Mouse (Mus musculus): ENCODE measurements around the gene Ces3b.
"Not testable (repeated sequence)": the region's sequence is repeated elsewhere in the genome, so short reads cannot be mapped to it uniquely, and the experiment has no call there.

Gene Ces3b

DNA sequence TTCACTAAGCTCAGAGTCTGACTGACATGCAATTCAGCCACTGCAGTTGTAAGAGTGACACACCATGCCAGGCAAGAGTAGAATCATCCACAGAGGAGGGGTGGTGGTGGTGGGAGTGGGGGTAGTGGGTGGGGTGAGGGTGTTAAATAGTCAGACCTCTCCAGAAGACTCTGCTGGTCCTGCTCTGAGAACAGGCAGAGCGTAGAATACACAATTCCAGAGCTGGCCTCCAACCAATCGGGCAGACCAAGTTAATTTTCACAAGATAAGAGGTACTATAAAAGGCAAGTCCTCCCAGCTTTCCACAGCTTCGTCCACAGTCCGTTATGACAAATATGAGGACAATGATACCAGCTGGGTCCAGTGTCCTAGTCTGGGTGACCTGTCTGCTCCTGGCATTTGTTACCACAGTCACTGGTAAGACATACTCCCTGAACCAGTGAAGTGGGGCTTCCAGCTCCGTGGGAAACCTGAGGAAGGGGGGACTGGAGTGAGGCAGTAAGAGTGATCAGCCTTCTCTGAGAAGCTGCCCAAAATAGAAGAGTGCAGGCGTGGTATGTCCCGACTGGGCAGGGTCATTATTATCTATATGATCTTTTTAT is at the start of gene Ces3b:
Ces3b (plus strand) TSS at position 305 of the 602 bp plus-strand sequence.
- no peak for DNase-seq (ENCODE audit: low spot score in 2 of 2)

DNA sequence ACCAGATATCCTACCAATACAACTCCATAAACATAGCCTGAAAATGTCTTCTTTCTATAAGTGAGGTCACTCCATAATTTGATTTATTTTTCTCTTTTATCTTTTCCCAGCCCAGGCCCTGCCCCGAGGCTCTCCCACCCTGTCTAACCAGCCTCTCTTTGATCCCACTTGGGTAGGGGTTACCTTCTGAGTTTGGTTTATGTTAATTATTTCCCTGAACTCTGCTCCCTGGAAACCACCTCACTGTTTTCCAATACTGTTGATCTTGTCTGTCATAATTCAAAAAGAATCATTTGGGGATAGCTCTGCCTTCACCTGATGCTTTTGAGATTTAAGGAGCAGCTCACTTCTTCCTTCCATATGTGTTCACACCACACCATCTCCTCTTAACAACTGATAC is 40.0 kb upstream of the Ces3b start:
- DNase-seq (ENCODE audit: low spot score in 2 of 2): no peak

DNA sequence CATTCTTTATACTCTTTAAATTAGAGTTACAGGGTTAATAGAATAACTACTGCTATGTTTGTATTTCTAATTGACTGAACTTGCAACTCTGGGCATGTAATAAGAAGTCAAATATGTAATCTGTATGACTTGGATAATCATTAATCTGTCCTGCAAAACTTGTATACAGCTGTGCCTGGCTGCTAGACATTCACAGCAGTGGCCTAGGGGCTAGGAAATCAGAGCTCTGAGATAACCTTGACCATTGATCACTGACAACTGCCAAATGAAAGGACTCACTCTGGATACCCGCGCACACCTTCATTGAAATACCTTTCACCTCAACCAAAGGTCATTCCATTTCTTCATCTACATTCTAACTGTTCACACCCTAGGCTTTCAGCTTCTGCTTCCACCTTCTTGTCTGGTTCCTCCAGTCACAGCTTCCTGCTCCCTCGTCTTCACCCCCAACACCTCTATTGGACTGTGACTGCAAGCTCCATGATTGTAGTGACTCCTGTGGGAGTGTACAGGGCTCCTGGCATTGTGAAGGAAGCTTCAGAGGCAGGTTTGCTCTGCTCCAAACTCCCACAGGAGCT is 37.6 kb upstream of the Ces3b start:
- DNase-seq (ENCODE audit: low spot score in 2 of 2): no peak

DNA sequence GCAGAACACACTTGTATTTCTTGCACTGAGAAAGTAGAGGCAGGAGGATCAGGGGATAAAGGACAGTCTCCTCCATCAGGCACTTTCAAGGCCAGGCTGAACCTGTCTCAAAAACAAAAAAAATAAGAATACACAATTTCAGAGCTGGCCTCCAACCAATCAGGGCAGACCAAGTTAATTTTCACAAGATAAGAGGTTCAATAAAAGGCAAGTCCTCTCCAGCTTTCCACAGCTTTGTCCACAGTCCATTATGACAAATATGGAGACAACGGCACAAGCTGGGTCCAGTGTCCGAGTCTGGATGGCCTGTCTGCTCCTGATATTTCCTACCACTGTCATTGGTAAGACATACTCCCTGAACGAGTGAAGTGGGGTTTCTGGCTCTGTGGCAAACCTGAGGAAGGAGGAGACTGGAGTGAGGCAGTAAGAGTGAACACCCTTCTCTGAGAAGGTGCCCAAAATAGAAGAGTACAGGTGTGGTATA is 35.1 kb upstream of the Ces3b start, which contains the start of gene Ces3a:
Ces3a (plus strand) TSS at position 231 of the 484 bp plus-strand sequence.
- no peak for DNase-seq (ENCODE audit: low spot score in 2 of 2)

DNA sequence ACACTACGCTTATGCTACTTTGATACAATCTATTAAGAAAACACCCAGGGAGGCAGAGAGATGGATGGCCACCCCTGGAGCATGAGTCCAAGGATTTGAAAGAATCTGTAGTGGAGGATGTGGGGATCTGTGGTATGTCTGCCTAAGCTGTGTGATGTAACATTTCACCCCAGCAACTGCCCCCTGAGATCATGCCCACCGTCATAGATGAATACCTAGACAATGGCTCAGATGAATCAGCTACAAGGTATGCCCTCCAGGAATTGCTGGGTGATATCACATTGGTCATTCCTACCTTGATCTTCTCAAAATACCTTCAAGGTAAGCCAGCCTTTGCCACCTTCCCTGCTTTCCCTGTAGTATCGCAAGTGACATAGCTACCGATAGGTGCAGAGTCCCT is 27.3 kb upstream of the Ces3b start:
- peak in 1 of 2 experiments; percentile 14 for DNase-seq (ENCODE audit: low spot score in 2 of 2)

DNA sequence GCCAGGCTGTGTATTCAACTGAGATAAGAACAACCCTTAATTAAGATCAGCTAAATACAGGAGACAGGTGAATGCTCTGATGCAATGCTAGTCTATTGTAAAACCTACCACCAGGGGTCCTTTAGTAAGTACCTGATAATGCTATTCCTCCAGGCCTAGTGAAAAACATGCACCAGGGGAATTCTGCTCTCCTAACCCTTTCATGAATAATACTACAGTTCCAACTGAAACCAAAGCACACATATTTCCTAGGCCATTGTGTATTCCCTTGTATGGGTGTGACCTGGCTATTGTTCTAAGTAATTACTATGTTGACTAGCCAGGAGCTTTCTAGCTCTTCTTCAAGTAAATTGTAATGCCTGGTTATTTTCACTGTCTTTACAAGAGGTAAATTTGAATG is 23.5 kb upstream of the Ces3b start:
- no peak for DNase-seq (ENCODE audit: low spot score in 2 of 2)

DNA sequence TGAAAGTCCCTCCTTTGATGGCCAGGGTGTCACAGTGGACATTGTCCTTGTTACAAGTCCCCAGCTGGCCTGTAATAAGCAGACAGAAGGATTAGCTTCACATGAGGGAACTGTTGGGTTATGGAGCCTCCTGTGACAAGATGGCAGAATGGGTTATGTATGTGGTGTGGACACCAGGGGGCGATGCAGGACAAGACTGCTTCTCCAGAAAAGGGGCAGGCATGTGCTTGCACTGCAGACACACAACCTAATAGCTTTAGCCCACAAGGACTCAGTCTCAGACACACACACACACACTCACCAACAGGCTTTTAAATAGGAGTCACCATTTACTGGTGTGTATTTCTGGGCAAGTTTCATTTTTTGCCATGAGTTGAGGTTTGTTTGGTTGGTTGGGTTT is 16.8 kb upstream of the Ces3b start:
- DNase-seq (ENCODE audit: low spot score in 2 of 2): peak; percentile 27 to 69

DNA sequence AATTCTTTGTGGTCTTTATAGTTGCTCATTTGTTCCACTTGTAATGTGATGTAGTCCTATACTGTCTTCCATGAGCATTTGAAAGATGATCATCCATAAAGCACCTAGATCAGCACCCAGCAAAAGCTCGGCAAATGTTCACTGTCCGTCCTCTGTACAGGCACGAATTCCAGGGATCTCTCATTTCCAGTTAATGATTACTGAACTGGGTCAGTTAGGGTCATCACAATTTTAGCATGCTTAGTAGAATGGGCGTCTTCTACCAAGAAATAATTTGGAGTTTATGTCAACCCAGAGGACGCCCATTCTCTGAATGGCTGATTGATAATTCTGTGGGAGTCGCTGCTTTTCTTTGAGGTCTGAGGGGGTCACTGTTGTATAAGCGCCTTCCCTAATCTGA is 15.6 kb upstream of the Ces3b start:
- DNase-seq (ENCODE audit: low spot score in 2 of 2): not testable (repeated sequence)

DNA sequence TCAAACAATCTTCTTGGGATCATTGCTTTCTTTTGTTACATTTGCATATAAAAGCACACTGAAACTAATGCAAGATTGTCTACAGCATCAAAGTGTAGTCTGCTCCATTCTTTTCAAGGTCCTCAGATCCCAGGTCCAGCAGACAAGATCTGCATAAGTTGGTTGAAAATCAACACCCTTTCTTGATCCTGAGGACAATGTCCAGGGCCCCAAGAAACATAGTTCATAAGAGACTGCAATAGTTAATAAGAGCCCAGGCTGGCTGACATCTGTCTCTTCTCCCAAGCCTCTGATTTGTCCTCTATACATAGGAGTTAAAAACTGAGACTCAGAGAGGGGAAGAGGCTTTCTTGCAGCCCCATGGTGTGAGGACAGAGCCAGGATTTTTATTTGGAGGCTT is 14.6 kb upstream of the Ces3b start:
- DNase-seq (ENCODE audit: low spot score in 2 of 2): no peak

DNA sequence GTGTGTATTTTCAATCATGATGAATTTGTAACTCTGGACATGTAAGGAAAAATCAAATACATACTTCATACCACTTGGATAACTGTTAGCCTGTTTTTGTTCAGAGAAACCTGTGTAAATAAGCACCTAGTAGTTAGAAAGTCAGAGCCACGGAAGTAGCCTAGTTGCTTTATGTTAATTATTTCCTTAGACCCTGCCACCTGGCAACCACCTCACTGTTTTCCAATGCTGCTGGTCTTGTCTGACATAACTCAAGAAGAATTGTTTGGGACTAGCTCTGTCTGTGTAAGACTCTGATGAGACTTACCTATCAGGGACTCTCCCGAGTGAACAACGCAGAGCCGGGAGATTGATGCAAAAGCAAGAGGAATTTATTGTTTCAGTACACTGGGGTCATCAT is 7.0 kb upstream of the Ces3b start:
- no peak for DNase-seq (ENCODE audit: low spot score in 2 of 2)

DNA sequence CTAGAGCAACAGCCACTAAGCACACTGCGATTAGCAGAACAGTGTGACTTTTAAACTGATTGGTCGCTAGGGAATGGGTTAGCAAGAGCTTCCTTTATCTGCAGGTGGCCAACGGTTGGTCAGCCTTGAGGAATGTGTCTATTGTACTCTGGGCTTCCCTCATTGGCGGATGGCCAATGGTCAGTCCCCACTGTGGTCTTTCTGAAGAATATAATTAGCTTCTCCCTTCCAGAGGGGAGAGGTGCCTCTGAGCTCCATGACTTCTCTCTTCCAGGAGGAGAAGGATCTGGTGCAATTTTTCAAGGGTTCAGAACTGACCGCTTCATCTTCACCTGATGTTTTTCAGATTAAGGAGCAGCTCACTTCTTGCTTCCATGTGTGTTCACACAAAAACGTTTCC is 6.5 kb upstream of the Ces3b start:
- DNase-seq (ENCODE audit: low spot score in 2 of 2): no peak

DNA sequence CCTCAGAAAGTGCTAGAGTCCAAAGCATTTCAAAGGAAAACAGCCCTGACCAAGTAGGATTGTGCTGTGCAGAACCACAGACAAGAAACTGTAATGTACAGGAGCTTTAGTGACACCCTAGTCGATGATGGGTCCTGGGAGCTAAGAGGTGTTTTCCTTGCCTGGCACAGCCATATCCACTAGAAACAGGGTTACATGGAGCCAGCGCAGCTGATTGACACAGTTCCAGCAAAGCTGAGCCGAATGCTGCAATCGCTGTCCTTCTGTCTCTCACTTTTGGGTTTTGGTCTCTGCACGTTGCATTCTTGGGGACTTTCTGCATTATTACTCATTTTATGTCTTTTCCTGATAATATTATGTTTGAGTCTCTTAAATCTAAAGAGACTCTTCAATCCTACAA is 5.0 kb upstream of the Ces3b start:
- no peak for DNase-seq (ENCODE audit: low spot score in 2 of 2)

DNA sequence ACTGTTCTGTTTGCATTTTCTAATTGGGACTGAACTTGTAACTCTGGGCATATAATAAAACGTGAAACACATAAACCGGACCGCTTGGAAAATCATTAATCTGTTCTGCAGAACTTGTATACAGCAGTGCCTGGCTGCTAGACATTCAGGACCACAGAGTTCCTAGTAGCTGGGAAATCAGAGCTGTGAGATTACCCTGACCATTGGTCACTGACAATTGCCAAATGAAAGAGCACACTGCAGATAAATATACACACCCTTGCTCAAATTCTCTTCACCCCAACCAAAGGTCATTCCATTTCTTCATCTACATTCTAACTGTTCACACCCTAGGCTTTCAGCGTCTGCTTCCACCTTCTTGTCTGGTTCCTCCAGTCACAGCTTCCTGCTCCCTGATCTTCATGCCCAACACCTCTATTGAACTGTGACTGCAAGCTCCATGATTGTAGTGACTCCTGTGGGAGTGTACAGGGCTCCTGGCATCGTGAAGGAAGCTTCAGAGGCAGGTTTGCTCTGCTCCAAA is 2.7 kb upstream of the Ces3b start:
- DNase-seq (ENCODE audit: low spot score in 2 of 2): no peak

DNA sequence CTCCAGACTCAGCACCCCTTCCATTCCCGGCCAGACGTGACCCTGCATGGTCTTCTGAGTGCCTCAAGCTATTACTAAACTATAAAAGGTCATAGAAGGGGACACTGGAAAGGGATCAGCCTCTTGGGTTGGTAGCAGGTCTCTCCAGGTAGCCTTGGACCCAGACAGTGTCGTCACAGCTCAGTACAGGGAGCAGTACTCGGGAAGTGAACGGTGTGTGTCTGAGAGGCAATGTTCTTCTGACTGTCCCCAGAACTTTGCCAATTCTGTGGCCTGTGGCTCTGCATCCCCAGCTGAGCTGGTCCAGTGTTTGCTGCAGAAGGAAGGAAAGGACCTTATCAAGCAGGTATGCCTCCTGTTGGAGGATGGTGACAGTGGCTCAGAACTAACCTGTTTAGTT is 4.6 kb downstream of the Ces3b start:
- not testable (repeated sequence) for DNase-seq (ENCODE audit: low spot score in 2 of 2)

DNA sequence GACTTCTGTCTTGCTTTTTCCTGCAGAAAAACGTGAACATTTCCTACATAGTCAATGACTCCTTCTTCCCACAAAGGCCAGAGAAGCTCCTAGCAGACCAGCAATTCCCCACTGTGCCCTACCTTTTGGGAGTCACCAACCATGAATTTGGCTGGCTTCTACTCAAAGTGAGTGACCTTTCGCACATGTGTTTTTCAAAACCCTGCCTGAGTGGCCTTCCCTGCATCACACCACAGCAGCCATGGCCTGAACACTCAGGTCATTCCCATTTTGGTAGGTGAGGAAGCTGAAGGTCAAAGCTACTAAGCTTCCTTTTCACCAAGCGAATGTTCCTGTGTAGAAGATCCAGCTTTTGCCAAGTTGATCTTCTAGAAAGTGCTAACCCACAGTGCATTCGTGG is 5.0 kb downstream of the Ces3b start:
- DNase-seq (ENCODE audit: low spot score in 2 of 2): no peak

DNA sequence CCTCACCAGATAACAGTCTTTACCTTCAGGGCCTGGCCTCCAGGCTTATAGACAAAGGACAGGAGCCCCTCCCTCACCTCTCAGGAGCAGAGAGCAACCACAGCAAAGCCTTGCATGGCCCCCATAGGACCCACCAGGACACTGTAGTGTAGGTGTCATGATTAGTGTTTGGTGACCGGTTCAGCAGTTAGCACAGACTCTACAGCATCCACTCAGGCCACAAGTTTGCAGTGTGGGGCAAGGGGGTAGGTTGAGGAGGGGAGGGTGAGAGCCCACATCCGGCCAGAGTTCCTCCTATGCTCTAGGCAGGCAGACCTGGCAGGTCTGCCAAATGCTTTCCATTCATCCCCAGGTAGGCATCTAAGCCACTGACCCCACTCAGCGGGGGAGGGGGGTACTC is 10.4 kb downstream of the Ces3b start:
- no peak for DNase-seq (ENCODE audit: low spot score in 2 of 2)

DNA sequence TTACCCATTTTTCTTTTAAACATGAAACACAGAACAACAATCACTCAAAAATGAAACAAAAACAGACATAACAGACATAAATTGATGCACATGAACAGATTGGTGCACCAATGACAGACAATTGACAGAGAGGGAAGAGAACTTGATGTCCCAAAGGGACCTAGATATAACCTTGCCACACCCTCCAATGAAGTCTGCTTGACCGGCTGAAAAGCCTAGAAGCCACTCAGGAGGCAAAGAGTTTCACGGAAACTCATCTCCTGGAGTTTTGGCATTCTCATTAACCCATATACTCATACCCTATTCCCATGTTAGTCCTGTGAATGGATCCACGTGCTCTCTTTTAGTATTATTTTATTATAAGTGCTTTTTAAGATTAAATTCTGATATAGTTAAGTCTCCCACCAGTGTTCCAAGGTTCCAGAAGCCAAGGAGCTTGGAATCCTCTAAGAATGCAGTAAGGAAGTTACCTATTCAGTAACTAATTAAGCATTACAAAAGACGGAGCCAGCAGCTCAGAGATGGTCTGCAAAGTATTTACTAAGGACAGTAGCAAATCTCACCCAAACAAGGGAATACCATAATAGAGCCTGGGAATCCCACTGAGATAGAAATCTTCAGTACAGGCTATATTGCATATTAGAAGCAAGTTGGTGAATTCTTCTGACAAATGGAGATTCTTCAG is 18.7 kb downstream of the Ces3b start:
- not testable (repeated sequence) for DNase-seq (ENCODE audit: low spot score in 2 of 2)

DNA sequence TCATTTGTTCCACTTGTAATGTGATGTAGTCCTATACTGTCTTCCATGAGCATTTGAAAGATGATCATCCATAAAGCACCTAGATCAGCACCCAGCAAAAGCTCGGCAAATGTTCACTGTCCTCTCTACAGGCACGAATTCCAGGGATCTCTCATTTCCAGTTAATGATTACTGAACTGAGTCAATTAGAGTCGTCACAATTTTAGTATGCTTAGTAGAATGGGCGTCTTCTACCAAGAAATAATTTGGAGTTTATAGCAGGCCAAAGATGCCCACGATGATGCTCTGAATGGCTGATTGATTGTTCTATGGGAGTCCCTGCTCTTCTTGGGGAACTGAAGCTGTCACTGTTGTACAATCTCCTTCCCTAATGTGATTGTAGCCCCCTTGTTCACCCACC is 20.1 kb downstream of the Ces3b start:
- not testable (repeated sequence) for DNase-seq (ENCODE audit: low spot score in 2 of 2)

DNA sequence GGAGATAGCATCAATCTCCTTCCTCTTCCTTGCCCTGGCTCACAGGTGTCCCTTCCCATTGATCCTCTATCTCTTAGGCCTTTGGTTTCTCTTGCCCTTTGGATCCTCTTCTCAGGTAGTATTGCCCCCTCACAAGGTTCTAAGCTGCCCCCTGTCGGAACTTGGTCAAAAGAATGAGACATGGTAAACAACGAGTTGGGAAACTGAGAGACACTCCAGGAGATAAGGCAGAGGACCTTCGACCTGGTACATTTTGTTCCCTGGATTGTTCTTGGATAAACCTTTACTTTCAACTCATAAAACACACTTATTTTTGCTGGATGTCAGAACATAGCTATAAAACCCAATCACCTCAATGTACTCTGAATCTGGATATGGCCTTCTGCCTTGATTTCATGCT is 20.7 kb downstream of the Ces3b start:
- DNase-seq (ENCODE audit: low spot score in 2 of 2): no peak

DNA sequence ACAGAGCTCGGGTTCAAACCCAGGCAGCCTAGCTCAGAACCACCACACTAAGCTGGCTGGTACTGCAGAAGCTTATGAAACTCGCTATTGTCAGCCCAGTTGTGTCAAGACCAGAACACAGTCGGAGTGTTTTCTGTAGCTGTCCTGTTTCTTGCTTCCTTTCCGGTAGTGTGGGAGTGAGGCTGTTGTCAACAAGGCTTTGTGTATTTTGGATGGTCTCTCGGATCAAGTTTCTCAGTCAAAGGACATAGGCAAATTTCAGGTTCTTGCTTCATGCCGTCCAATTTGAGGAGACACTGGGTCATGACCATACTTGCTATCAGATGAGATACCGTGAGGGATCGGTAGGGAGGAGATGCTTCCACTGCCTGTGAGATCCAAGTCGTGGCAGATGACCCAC is 46.3 kb downstream of the Ces3b start:
- DNase-seq (ENCODE audit: low spot score in 2 of 2): no peak

DNA sequence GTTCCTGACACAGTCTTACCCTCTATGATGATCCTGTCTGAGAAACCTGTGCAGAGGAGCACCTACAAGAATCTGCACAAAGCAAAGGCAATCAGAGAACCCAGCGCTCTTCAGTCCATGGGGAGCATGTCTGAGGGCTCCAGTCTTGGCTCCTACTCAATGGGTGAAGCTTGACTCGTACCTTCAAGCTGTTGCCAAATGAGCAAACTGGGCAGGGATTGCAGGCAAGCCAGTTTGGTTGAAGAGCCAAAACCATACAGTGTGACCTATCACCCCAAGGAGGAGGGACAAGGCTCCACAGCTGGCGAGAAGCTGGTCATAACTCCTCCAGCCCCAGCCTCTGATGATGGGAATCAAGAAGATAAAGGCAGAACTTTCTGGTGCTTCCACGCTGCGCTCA is 48.0 kb downstream of the Ces3b start, which contains the start of gene Ces4a:
Ces4a (plus strand) TSS at position 292 of the 400 bp plus-strand sequence.
- DNase-seq (ENCODE audit: low spot score in 2 of 2): peak in 1 of 2 experiments; percentile 38

DNA sequence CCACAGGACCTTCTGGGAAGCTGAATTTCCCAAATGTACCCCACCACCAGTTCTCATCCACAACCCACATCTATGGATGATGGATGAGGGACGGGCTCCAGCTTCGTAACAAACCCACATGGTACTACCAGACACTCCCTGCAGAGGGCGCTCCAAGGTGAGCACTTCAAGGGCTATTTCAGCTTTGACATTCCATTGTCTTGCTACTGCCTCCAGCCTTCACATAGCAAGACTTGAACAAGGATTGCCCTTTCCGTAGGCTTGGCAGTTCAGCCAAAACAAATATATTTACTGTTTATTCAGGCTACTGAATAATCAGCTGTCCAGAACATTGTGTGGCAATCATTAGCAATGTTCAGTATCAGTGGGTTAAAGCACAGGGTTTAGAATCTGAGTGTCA is 54.9 kb downstream of the Ces3b start:
- DNase-seq (ENCODE audit: low spot score in 2 of 2): peak; percentile 51 to 84

DNA sequence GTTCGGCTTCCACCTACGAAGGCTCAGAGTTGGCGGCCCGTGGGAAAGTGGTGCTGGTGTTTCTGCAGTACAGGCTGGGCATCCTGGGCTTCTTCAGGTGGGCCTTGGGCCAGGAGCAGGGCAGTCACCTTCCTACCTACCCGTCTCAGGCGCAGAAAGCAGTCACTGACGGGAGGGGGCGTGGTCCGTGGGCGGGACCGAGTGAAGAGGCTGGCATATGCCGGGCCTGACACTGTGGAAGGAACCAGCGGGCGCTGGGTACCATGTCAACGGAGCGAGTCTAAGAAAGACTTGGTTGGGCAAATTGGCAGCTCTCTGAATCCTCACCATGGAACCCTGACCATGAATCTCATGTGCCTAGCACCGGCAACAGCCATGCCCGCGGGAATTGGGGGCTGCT is 58.8 kb downstream of the Ces3b start:
- DNase-seq (ENCODE audit: low spot score in 2 of 2): no peak

All from spleen, postnatal 4 days (tissue).